Mouse (Mus musculus) neural tube, embryonic 14.5 days (tissue): ENCODE measurements around the gene Aldh1b1. TPM values are rescaled to one million over a fixed set of nuclear protein-coding genes. Genes with fewer than 3 reads are reported as not detected.

Source experiments
- ATAC-seq: fragments of 200-750 bp; cut with Nextera tagmentation; 2 replicates; pipeline ENCODE4 v1.8.0; 2017; ENCODE audit warnings: low read depth, mild to moderate bottlenecking, moderate TSS enrichment, moderate library complexity
- H3K27ac ChIP-seq: fragments of 300-500 bp; sonication (generic); 2 replicates; pipeline ENCODE4 v1.5.1; 2014; ENCODE audit warnings: low read depth, mild to moderate bottlenecking, control low read depth, low read length, moderate library complexity, mixed read lengths
- H3K27me3 ChIP-seq: fragments of 300-500 bp; sonication (generic); 2 replicates; pipeline ENCODE4 v1.6.1; 2014; ENCODE audit warnings: low read length; ENCODE audit not compliant: control insufficient read depth, insufficient read depth
- H3K36me3 ChIP-seq: fragments of 300-500 bp; sonication (generic); 2 replicates; pipeline ENCODE4 v1.6.1; 2014; ENCODE audit warnings: low read length, mixed read lengths; ENCODE audit not compliant: control insufficient read depth, insufficient read depth
- H3K4me1 ChIP-seq: fragments of 300-500 bp; sonication (generic); 2 replicates; pipeline ENCODE4 v1.6.1; 2014; ENCODE audit warnings: low read length; ENCODE audit not compliant: control insufficient read depth, insufficient read depth
- H3K4me2 ChIP-seq: fragments of 300-500 bp; sonication (generic); 2 replicates; pipeline ENCODE4 v1.6.1; 2014; ENCODE audit warnings: mild to moderate bottlenecking, low read depth, low read length, control low read depth
- H3K4me3 ChIP-seq: fragments of 300-500 bp; sonication (generic); 2 replicates; pipeline ENCODE4 v1.5.1; 2014; ENCODE audit warnings: low read depth, low read length, control low read depth, mixed read lengths
- H3K9ac ChIP-seq: fragments of 300-500 bp; sonication (generic); replicated peaks from 2 replicates; pipeline ENCODE4 v1.6.1; 2014; ENCODE audit warnings: low read depth, mild to moderate bottlenecking, control low read depth, low read length, mixed read lengths
- H3K9me3 ChIP-seq: fragments of 300-500 bp; sonication (generic); 2 replicates; pipeline ENCODE4 v1.6.1; 2016; ENCODE audit warnings: low read length; ENCODE audit not compliant: control insufficient read depth
- WGBS: fragments of 180-500 bp; shearing (Covaris S2); extraction: QIAGEN DNeasy Blood & Tissue Kit; methylation state at CpG from one replicate; pipeline ENCODE4 v1.1.7; 2014; 5-methylcytosine and 5-hydroxymethylcytosine counted together
- polyA plus RNA-seq: library from polyadenylated mRNA; unstranded; fragments of >200 nt; fragmentation: Nextera tagmentation; extraction: Ambion mirVana; gene quantifications from 2 replicates; pipeline ENCODE4 v1.2.1, GENCODE M21; 2014

Aldh1b1 gene
- polyA plus RNA-seq, 1 experiment from 2014 or later, result 9.1 TPM

DNA sequence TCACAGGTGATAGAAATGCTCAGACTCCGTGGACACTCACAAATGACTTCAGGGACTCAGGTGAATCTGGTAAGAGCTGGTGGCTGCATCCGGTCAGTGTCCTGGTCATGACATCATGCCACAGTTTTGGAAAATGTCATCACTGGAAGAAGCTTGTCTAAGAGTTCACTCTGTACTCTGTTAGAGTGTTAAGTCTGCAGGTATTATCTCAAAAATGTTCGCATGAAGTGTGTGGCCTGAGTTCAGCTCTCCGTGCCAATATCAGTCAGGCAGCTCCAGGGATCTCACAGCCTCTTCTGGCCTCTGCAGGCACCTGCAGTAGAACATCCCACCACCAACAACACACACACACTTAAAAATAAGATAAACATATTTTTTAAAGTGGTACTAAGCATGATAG is 36.2 kb upstream of the Aldh1b1 start:
- H3K9ac ChIP-seq, result no peak overlapping the region
- no peak for ATAC-seq
- peaks cover 35% of the 10 kb centered on the region for H3K4me1 ChIP-seq
- no peak overlapping the region for H3K4me2 ChIP-seq
- no peak overlapping the region; the same call in 1 of the 2 replicates for H3K27ac ChIP-seq
- H3K27me3 ChIP-seq, result no peaks in the 10 kb centered on the region
- H3K9me3 ChIP-seq, result no peaks in the 10 kb centered on the region
- WGBS, result 86% methylated on average over 4 of the region's 4 CpGs
- H3K36me3 ChIP-seq, result no peaks in the 10 kb centered on the region
- no peak overlapping the region for H3K4me3 ChIP-seq

GRCm38 (mm10) chr4:45763288-45764140 is 35.3 kb upstream of the Aldh1b1 start:
- Histone ChIP-seq H3K9ac (no peak overlapping the region; the same call in 1 of the 2 replicates), H3K4me1 (peaks cover 35% of the 10 kb centered on the region), H3K27me3 (no peaks in the 10 kb centered on the region), H3K9me3 (no peaks in the 10 kb centered on the region), H3K27ac (peak overlapping the region; percentile 60), H3K4me3 (no peak overlapping the region), H3K36me3 (no peaks in the 10 kb centered on the region), H3K4me2 (peak overlapping the region; percentile 4; the same call in 1 of the 2 replicates)
- 5% methylated on average over 18 of the region's 18 CpGs for WGBS
- ATAC-seq, result peak; percentile 72

DNA sequence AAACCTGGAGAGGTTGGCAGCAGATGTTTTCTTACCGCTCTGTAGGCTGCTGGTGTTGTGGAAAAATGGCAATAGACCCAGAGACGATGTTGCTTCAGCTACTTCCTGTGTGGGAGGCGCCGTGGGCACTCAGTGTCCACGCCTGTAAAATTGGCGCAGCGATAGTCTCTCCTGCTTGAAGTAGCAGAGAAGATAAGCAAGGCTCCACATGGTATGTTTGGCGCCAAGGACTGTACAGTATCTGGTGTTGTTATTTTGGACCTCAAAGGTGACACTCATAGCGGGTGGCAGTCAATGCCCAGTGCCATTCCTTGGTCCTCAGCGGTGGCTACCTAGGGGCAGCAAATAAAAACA is 34.7 kb upstream of the Aldh1b1 start:
- WGBS, result 15% methylated on average over 10 of the region's 10 CpGs
- H3K27ac ChIP-seq, result peak overlapping the region; percentile 60; the same call in 1 of the 2 replicates
- H3K9ac ChIP-seq, result no peak overlapping the region
- H3K9me3 ChIP-seq, result no peaks in the 10 kb centered on the region
- no peak; the same call in 1 of the 2 replicates for ATAC-seq
- no peaks in the 10 kb centered on the region for H3K27me3 ChIP-seq
- H3K4me3 ChIP-seq, result no peak overlapping the region
- peak overlapping the region; percentile 4; the same call in 1 of the 2 replicates for H3K4me2 ChIP-seq
- H3K4me1 ChIP-seq, result peaks cover 35% of the 10 kb centered on the region
- no peaks in the 10 kb centered on the region for H3K36me3 ChIP-seq

GRCm38 (mm10) chr4:45765121-45765564 is 33.7 kb upstream of the Aldh1b1 start:
- no peaks in the 10 kb centered on the region for H3K27me3 ChIP-seq
- peaks cover 35% of the 10 kb centered on the region for H3K4me1 ChIP-seq
- no peak overlapping the region for H3K4me3 ChIP-seq
- WGBS, result 1% methylated on average over 16 of the region's 16 CpGs
- H3K36me3 ChIP-seq, result no peaks in the 10 kb centered on the region
- no peaks in the 10 kb centered on the region for H3K9me3 ChIP-seq
- peak overlapping the region; percentile 1; the same call in 1 of the 2 replicates for H3K9ac ChIP-seq
- peak overlapping the region; percentile 22; the same call in 1 of the 2 replicates for H3K4me2 ChIP-seq
- H3K27ac ChIP-seq, result peak overlapping the region; percentile 41; the same call in 1 of the 2 replicates
- no peak for ATAC-seq

GRCm38 (mm10) chr4:45765565-45766201 is 33.1 kb upstream of the Aldh1b1 start:
- Histone ChIP-seq H3K27ac (peak overlapping the region; percentile 41; the same call in 1 of the 2 replicates), H3K4me3 (no peak overlapping the region), H3K9ac (peak overlapping the region; percentile 1; the same call in 1 of the 2 replicates), H3K36me3 (no peaks in the 10 kb centered on the region), H3K27me3 (no peaks in the 10 kb centered on the region), H3K9me3 (no peaks in the 10 kb centered on the region), H3K4me1 (peaks cover 37% of the 10 kb centered on the region), H3K4me2 (peak overlapping the region; percentile 22; the same call in 1 of the 2 replicates)
- ATAC-seq, result peak; percentile 42; the same call in 1 of the 2 replicates
- under 1% methylated on average over 13 of the region's 18 CpGs for WGBS

GRCm38 (mm10) chr4:45766774-45767173 is 32.0 kb upstream of the Aldh1b1 start:
- 81% methylated on average over 7 of the region's 7 CpGs for WGBS
- H3K27ac ChIP-seq, result no peak overlapping the region
- peaks cover 42% of the 10 kb centered on the region for H3K4me1 ChIP-seq
- H3K9me3 ChIP-seq, result no peaks in the 10 kb centered on the region
- no peak overlapping the region for H3K9ac ChIP-seq
- no peak overlapping the region for H3K4me2 ChIP-seq
- H3K36me3 ChIP-seq, result no peaks in the 10 kb centered on the region
- no peak overlapping the region for H3K4me3 ChIP-seq
- no peak for ATAC-seq
- H3K27me3 ChIP-seq, result no peaks in the 10 kb centered on the region

- no peak overlapping the region for H3K9ac ChIP-seq
- ATAC-seq, result no peak
These were observed 30.8 kb upstream of the Aldh1b1 start for GRCm38 (mm10) chr4:45767891-45768558.

GRCm38 (mm10) chr4:45769141-45769540 is 29.7 kb upstream of the Aldh1b1 start:
- Histone ChIP-seq H3K4me1 (peaks cover 28% of the 10 kb centered on the region), H3K9ac (no peak overlapping the region), H3K36me3 (no peaks in the 10 kb centered on the region), H3K4me2 (no peak overlapping the region), H3K27ac (no peak overlapping the region), H3K9me3 (no peaks in the 10 kb centered on the region), H3K27me3 (no peaks in the 10 kb centered on the region), H3K4me3 (no peak overlapping the region)
- 44% methylated on average over 10 of the region's 10 CpGs for WGBS
- no peak for ATAC-seq

More at GRCm38 (mm10) chr4:45767891-45768558, 30.8 kb upstream of the Aldh1b1 start:
- Histone ChIP-seq H3K36me3 (no peaks in the 10 kb centered on the region), H3K4me1 (peaks cover 40% of the 10 kb centered on the region), H3K27ac (no peak overlapping the region), H3K4me3 (no peak overlapping the region), H3K9me3 (no peaks in the 10 kb centered on the region), H3K27me3 (no peaks in the 10 kb centered on the region), H3K4me2 (no peak overlapping the region)
- WGBS, result 63% methylated on average over 11 of the region's 11 CpGs
